Mouse (Mus musculus) yolk sac, embryonic 10.5 days (tissue): ENCODE measurements around the gene Ass1.
"Not testable (repeated sequence)": the region's sequence is repeated elsewhere in the genome, so short reads cannot be mapped to it uniquely, and the experiment has no call there.

Experiments
- DNase-seq: peaks from one replicate; pipeline ENCODE4 v3.0.0-alpha.2; 2017; ENCODE audit warnings: low spot score

The Ass1 gene

DNA sequence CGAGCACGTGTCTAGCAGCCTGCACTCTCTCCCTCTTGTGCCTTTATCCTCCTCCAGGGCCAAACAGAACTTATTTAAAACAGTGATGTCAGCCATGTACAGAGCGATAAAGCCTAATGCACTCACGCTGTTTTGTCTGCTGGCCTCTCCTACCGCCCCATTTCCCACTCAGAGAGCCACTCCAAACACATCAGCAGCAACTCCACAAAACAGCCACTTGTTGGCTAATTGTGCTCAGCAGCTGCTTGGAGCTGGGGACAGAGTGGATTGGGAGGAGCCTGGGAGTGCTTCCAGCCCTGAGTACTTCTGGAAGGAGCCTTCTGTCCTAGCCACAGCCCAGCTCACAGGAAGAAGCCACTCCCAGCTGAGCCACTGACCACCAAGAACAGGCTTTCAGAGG lies 67.0 kb downstream of the Ass1 start:
- DNase-seq, result no peak

- no peak for DNase-seq
Observed at GRCm38 (mm10) chr2:31538745-31539144, 68.7 kb downstream of the Ass1 start.

DNA sequence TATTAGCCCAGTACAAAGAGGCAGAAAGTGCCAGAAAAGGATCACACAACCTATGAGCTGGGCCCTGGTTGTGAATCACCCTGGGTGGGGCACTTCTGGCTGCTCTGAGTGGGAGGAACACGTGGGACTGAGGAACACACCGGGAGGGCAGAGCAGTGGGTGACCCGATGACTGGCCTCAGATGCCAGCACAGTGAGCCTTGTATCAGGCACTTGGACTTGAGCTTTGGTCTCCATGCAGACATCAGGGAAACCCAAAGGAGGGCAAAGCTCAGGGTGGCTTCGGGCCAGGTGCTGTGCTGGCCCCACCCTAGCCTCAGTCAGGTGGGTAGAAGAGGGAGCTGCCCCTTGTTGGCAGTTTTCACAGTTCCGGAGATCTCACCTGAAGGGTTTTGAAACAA lies 71.6 kb downstream of the Ass1 start:
- DNase-seq, result no peak

GRCm38 (mm10) chr2:31547726-31548125 lies 77.7 kb downstream of the Ass1 start:
- no peak for DNase-seq

GRCm38 (mm10) chr2:31550503-31550902 lies 80.5 kb downstream of the Ass1 start:
- DNase-seq, result no peak

GRCm38 (mm10) chr2:31551351-31551750 lies 81.3 kb downstream of the Ass1 start:
- DNase-seq, result not testable (repeated sequence)

DNA sequence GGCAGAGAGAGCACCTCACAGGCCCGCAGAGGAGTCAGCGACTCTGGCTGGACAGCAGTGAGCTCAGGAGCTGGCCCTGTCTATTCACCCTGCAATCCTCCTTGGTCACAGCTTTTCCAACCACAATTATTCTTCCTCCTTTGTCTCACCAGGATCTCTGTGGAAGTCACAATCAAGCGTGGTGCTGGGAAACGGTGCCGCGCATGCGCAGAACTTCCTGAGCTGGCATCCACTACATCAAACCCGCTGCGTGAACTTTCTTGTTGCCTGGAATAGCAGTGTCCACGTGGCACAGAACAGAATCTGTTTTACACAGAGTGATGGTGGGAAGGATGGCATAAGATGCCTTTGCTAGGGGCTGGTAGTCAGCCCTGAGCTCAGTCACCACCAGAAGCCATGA lies 82.0 kb downstream of the Ass1 start:
- DNase-seq, result no peak

- no peak for DNase-seq
Observed at GRCm38 (mm10) chr2:31554619-31555018, 84.6 kb downstream of the Ass1 start.
